Mouse (Mus musculus) testis, postnatal 14 days (tissue): ENCODE measurements around the gene Kcnk4.

Experiments
- DNase-seq: peaks from one replicate; pipeline ENCODE4 v3.0.0; 2021; ENCODE audit warnings: low spot score

Gene Kcnk4

GRCm38 (mm10) chr19:6968491-6969271 is 34.4 kb upstream of the Kcnk4 start:
- DNase-seq: no peak

GRCm38 (mm10) chr19:6956461-6956860 is 22.1 kb upstream of the Kcnk4 start:
- DNase-seq: no peak

- DNase-seq: no peak
Observed at GRCm38 (mm10) chr19:6955424-6955823, 21.1 kb upstream of the Kcnk4 start.

- DNase-seq: no peak
Observed at GRCm38 (mm10) chr19:6954046-6954445, 19.7 kb upstream of the Kcnk4 start.

- DNase-seq: peak; percentile 72
Observed at GRCm38 (mm10) chr19:6952712-6953037, 18.4 kb upstream of the Kcnk4 start.

- DNase-seq: peak; percentile 79
Observed at GRCm38 (mm10) chr19:6951994-6952711, 17.8 kb upstream of the Kcnk4 start.

GRCm38 (mm10) chr19:6951381-6951968 is 17.2 kb upstream of the Kcnk4 start:
- DNase-seq: peak; percentile 91

- DNase-seq: no peak
Observed at GRCm38 (mm10) chr19:6950613-6951153, 16.4 kb upstream of the Kcnk4 start.

- no peak for DNase-seq
Observed at GRCm38 (mm10) chr19:6949951-6950350, 15.6 kb upstream of the Kcnk4 start.

GRCm38 (mm10) chr19:6949532-6949931 is 15.2 kb upstream of the Kcnk4 start:
- DNase-seq: no peak

GRCm38 (mm10) chr19:6948186-6948585 is 13.9 kb upstream of the Kcnk4 start:
- DNase-seq: no peak

GRCm38 (mm10) chr19:6947742-6948141 is 13.4 kb upstream of the Kcnk4 start:
- DNase-seq: no peak

- DNase-seq: no peak
Observed at GRCm38 (mm10) chr19:6943709-6944108, 9.4 kb upstream of the Kcnk4 start.

GRCm38 (mm10) chr19:6942764-6943163 is 8.4 kb upstream of the Kcnk4 start:
- no peak for DNase-seq

- peak; percentile 92 for DNase-seq
Observed at GRCm38 (mm10) chr19:6942249-6942691, 8.0 kb upstream of the Kcnk4 start, which contains the start of gene Gpr137. Gpr137 (minus strand) TSS chr19:6942480.

GRCm38 (mm10) chr19:6941372-6942248 is 7.3 kb upstream of the Kcnk4 start, which contains the start of gene Bad:
Bad (plus strand) TSS chr19:6941861.
- DNase-seq: peak; percentile 92

- no peak for DNase-seq
Observed at GRCm38 (mm10) chr19:6940396-6941351, 6.4 kb upstream of the Kcnk4 start.

- DNase-seq: no peak
Observed at GRCm38 (mm10) chr19:6939106-6940002, 5.0 kb upstream of the Kcnk4 start.
